Mouse (Mus musculus) thymus, adult 2 months (tissue): ENCODE measurements around the gene Shank2.

Experiments used
- CTCF ChIP-seq: fragments of 200-500 bp; IDR thresholded peaks from 2 replicates; pipeline ENCODE4 v1.5.1; 2012; ENCODE audit warnings: mild to moderate bottlenecking, control low read depth, low read length, moderate library complexity, borderline replicate concordance; ENCODE audit not compliant: control insufficient read depth, poor library complexity, insufficient read depth; ENCODE audit errors: extremely low read depth
- POLR2A ChIP-seq: fragments of 200-500 bp; IDR thresholded peaks from 2 replicates; pipeline ENCODE4 v1.6.1; 2012; ENCODE audit warnings: mild to moderate bottlenecking, low read length, control low read depth, moderate library complexity; ENCODE audit not compliant: control insufficient read depth, poor library complexity, insufficient read depth; ENCODE audit errors: extremely low read depth

DNA sequence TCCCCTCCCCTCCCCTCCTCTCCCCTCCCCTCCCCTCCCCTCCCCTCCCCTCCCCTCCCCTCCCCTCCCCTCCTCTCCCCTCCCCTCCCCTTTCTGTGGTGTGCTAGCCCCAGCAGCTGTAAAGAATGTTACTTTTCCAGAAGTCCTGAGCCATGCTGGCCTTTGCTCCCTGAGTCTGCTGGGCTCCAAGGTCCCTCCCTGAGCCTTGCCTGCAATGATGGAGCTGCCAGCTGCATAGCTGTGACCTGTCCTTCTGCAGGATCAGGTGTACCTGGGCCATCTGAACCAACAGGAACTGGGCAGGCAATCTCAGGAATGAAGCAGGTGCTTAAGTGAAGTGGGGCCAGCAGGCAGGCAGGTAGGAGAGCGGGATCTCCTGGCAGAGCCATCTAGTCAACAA is 78.1 kb downstream of the Shank2 start:
- no peak for TF ChIP-seq POLR2A
- no peak for TF ChIP-seq CTCF
